Mouse (Mus musculus) small intestine, adult 2 months (tissue): ENCODE results near the gene Rtp3. TPM values are rescaled to one million over a fixed set of nuclear protein-coding genes. Genes with fewer than 3 reads are reported as not detected.

Experiments
- H3K27ac ChIP-seq: fragments of 200-500 bp; 2 replicates; pipeline ENCODE4 v1.5.1; 2012; ENCODE audit warnings: low read depth, low read length, control low read depth, inconsistent platforms; ENCODE audit not compliant: insufficient read depth
- H3K27me3 ChIP-seq: fragments of 200-500 bp; 2 replicates; pipeline ENCODE4 v1.6.1; 2012; ENCODE audit warnings: mild to moderate bottlenecking, moderate library complexity, low read length, inconsistent platforms; ENCODE audit not compliant: control insufficient read depth, insufficient read depth
- H3K36me3 ChIP-seq: fragments of 200-500 bp; 2 replicates; pipeline ENCODE4 v1.6.1; 2012; ENCODE audit warnings: mild to moderate bottlenecking, low read length, control low read depth, inconsistent platforms; ENCODE audit not compliant: control insufficient read depth, insufficient read depth
- H3K4me1 ChIP-seq: fragments of 200-500 bp; 2 replicates; pipeline ENCODE4 v1.6.1; 2012; ENCODE audit warnings: low read length, inconsistent platforms, mixed read lengths; ENCODE audit not compliant: control insufficient read depth, insufficient read depth, insufficient read length
- H3K4me3 ChIP-seq: fragments of 200-500 bp; 2 replicates; pipeline ENCODE4 v1.5.1; 2012; ENCODE audit warnings: low read depth, mild to moderate bottlenecking, control low read depth, inconsistent platforms, low read length, moderate library complexity
- CTCF ChIP-seq: fragments of 200-500 bp; IDR thresholded peaks from 2 replicates; pipeline ENCODE4 v1.5.1; 2012; ENCODE audit warnings: low read depth, mild to moderate bottlenecking, control low read depth, inconsistent platforms, low read length, moderate library complexity, mixed read lengths; ENCODE audit not compliant: insufficient replicate concordance, insufficient read length; ENCODE audit errors: extremely low read depth
- POLR2A ChIP-seq: fragments of 200-500 bp; IDR thresholded peaks from 2 replicates; pipeline ENCODE4 v1.6.1; 2012; ENCODE audit warnings: low read depth, mild to moderate bottlenecking, control low read depth, inconsistent platforms, low read length, moderate library complexity
- WGBS: fragments of 180-500 bp; shearing (Covaris S2); methylation state at CpG from one replicate; pipeline ENCODE4 v1.1.7; 2018; 5-methylcytosine and 5-hydroxymethylcytosine counted together
- polyA plus RNA-seq: library from polyadenylated mRNA; depleted of rRNA; stranded (reverse); fragments of >200 nt; gene quantifications from 2 replicates; pipeline ENCODE4 v1.2.3, GENCODE M21; 2012

Gene Rtp3
- polyA plus RNA-seq, 1 experiment, result 0.72 TPM

DNA sequence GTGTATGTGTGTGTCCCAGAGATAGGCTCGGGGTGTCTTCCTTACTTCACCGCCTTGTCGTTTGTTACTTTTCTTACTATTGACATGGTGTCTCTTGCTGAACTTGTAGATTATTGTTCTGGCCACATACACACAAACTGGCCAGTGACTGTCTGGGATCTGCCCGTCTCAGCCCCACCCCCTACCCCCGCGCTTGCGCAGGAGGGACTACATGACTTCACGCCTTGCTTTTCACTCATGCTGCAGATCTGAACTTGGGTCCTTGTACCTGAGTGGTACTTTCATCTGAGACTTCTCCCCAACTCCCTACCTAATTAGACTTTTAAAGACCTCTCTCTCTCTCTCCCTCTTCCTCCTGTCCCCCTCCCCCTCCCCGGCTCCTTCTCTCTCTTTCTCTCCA is 6.3 kb downstream of the Rtp3 start:
- 94% methylated on average over 9 of the region's 9 CpGs for WGBS
- H3K27ac ChIP-seq, result no peak overlapping the region
- no peak for TF ChIP-seq CTCF
- H3K36me3 ChIP-seq, result no peaks in the 10 kb centered on the region
- no peaks in the 10 kb centered on the region for H3K4me1 ChIP-seq
- no peak overlapping the region for H3K4me3 ChIP-seq
- H3K27me3 ChIP-seq, result no peaks in the 10 kb centered on the region

DNA sequence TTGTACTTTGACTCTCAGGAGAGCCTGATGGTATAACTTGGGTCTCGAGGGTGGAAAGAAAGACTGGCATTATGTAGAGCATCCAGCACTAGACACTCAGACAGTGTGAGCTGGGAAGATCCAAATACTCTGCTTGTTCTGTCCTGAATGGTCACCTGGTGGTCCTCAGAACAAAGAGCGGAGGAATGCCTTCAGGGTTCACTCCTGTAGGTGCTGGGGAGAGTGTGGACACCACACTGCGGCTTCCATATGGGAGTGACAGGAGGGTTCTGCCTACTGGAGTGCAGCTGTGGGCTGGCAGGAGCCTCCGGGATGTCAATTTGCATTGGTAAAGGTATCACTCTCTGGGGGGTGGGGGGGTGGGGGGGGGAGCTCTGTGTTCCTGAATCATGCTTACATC is 8.0 kb downstream of the Rtp3 start:
- TF ChIP-seq POLR2A (no peak), CTCF (no peak)
- Histone ChIP-seq H3K36me3 (no peaks in the 10 kb centered on the region), H3K27me3 (no peaks in the 10 kb centered on the region), H3K4me1 (no peaks in the 10 kb centered on the region), H3K4me3 (no peak overlapping the region), H3K27ac (no peak overlapping the region)
- 76% methylated on average over 4 of the region's 4 CpGs for WGBS

DNA sequence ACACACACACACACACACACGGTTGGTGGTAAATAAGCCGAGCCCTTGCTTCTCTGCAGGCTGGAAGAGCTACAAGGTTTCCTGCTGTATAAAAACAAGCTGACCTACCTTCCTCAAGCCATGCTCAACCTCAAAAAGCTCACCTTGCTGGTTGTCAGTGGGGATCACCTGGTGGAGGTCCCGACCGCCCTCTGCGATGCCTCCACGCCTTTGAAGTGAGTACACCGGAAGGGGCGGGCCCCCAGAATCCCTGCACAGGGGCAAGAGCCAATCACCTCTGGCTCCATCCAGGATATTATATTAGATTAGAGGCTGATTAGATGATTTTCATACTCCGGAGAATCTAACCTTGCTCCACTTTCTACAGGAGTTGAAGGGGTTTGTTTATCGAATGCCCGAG is 11.0 kb downstream of the Rtp3 start:
- no peaks in the 10 kb centered on the region for H3K27me3 ChIP-seq
- TF ChIP-seq POLR2A (no peak), CTCF (no peak)
- H3K27ac ChIP-seq, result no peak overlapping the region
- WGBS, result 82% methylated on average over 11 of the region's 11 CpGs
- no peak overlapping the region for H3K4me3 ChIP-seq
- no peaks in the 10 kb centered on the region for H3K36me3 ChIP-seq
- no peaks in the 10 kb centered on the region for H3K4me1 ChIP-seq

DNA sequence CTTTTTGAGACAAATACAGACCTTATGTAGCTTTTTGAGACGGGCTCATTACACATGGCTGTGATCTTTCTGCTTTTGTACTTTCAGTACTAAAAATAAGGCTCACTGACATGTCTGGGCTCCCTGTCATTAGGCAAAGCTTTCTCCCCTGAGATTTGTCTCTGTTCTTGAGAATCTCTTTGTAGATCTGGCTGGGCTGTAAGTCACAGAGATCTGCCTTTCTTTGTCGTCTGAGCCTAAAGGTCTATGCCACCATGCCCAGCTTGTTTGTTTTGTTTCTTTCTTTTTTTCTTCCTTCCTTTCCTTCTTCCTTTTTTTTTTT is 24.5 kb downstream of the Rtp3 start:
- no peaks in the 10 kb centered on the region for H3K36me3 ChIP-seq
- 75% methylated on average over 2 of the region's 2 CpGs for WGBS
- no peak overlapping the region for H3K27ac ChIP-seq
- H3K4me3 ChIP-seq, result no peak overlapping the region
- H3K4me1 ChIP-seq, result no peaks in the 10 kb centered on the region
- TF ChIP-seq POLR2A (no peak), CTCF (no peak)
- H3K27me3 ChIP-seq, result no peaks in the 10 kb centered on the region

DNA sequence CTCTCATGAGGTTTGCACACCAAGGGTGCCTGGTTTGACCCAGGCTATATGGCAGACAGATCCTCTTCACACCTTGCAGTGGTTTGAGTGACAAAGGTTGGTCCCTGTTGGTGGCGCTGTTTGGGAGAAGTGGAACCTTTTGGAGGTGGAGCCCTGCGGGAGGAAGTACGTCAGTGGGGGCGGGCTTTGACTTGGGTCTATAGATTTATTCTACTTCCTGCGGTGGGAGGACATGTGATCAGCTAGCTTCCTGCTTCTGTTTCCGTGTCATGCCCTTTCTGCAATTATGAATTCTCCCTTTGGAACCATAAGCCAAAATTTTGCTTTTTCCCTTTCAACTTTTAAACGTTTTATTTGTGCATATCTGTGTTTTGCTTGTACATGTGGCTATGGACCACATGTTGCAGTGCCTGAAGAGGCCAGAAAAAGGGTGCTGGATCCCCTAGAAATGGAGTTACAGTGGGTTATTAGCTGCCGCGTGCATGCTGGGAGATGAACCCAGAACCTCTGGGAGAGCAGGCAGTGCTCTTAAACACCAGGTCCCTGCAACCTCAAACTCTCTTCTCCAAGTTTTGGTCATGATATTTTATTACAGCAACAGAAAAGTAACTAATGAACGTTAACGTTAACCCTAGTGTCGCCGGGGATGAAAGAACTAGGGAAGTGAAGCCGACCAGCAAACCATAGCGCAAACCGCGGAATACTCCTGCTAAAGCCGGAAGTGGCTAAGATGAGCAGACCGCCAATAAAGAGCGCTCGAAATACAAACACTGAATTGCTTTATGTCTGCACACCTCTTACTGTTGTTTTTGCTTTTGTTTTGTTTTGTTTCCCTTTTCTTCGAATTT is 25.1 kb downstream of the Rtp3 start:
- no peaks in the 10 kb centered on the region for H3K36me3 ChIP-seq
- H3K27ac ChIP-seq, result no peak overlapping the region
- no peaks in the 10 kb centered on the region for H3K4me1 ChIP-seq
- no peak for TF ChIP-seq POLR2A
- TF ChIP-seq CTCF, result no peak
- H3K4me3 ChIP-seq, result no peak overlapping the region
- WGBS, result 87% methylated on average over 22 of the region's 22 CpGs
- H3K27me3 ChIP-seq, result no peaks in the 10 kb centered on the region

DNA sequence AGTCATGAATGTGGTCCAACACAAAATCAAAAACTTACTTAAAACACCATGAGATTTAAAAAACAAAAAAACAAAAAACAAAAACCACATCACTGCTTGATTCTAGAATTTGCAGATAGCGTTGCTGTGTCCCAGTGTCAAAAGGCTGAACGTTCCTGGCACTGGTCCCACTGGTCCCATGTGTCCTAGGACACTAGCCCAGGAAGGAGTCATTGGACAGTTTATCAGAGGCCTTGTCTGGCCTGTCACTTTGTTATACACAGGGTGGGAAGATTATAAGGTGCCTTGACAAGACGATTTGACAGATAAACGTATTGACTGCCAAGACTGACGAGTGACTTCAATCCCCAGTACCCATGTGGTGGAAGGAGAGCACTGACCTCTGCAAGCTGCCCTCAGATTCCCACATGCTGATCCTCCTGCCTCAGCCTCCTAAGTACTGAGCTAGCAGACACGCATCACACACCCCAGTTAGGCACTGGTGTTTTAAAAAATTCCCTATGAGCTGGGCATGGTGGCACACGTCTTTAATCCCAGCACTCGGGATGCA is 26.7 kb downstream of the Rtp3 start:
- Histone ChIP-seq H3K4me1 (no peaks in the 10 kb centered on the region), H3K27me3 (no peaks in the 10 kb centered on the region), H3K4me3 (no peak overlapping the region), H3K36me3 (no peaks in the 10 kb centered on the region), H3K27ac (no peak overlapping the region)
- 80% methylated on average over 8 of the region's 8 CpGs for WGBS
- no peak for TF ChIP-seq POLR2A

DNA sequence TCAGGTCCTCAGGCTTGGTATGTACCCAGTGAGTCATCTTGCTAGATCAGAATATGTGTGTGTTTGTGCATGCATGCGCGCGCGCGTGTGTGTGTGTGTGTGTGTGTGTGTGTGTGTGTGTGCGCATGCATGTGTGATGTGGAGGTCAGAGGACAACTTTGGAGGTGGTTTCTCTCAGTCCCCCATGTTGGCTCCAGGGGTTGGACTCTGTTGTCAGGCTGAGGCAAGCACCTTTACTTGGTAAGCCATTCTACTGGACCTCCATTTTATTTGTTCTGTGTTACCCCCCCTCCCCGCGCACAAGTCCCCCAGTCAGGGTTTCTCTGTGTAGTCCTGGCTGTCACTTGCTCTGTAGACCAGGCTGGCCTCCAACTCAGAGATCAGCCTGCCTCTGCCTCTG is 29.0 kb downstream of the Rtp3 start:
- TF ChIP-seq CTCF (no peak), POLR2A (no peak)
- Histone ChIP-seq H3K36me3 (no peaks in the 10 kb centered on the region), H3K27me3 (no peaks in the 10 kb centered on the region), H3K27ac (no peak overlapping the region), H3K4me1 (no peaks in the 10 kb centered on the region), H3K4me3 (no peak overlapping the region)
- 99% methylated on average over 8 of the region's 8 CpGs for WGBS
